Mouse (Mus musculus) retina, postnatal 7 days (tissue): ENCODE results near the gene Zfp831.

Experiments
- DNase-seq: peaks from one replicate; pipeline ENCODE4 v3.0.0-alpha.2; 2012; ENCODE audit warnings: low read depth, low spot score

Zfp831 gene

GRCm38 (mm10) chr2:174727114-174727823 lies 83.9 kb downstream of the Zfp831 start:
- DNase-seq, result no peak

- DNase-seq, result no peak
Measured at GRCm38 (mm10) chr2:174731939-174732338, 88.6 kb downstream of the Zfp831 start.

- DNase-seq, result no peak
Measured at GRCm38 (mm10) chr2:174735270-174735669, 91.9 kb downstream of the Zfp831 start.

- DNase-seq, result no peak
Measured at GRCm38 (mm10) chr2:174747182-174747581, 103.8 kb downstream of the Zfp831 start.

GRCm38 (mm10) chr2:174748381-174748780 lies 105.0 kb downstream of the Zfp831 start:
- DNase-seq, result no peak

- DNase-seq, result no peak
Measured at GRCm38 (mm10) chr2:174753197-174753596, 109.9 kb downstream of the Zfp831 start.

GRCm38 (mm10) chr2:174754231-174754630 lies 110.9 kb downstream of the Zfp831 start:
- DNase-seq, result no peak

GRCm38 (mm10) chr2:174759189-174759588 lies 115.9 kb downstream of the Zfp831 start:
- DNase-seq, result no peak
